Mouse (Mus musculus): ENCODE results near the gene Tarbp1.

- TF ChIP-seq CTCF (IDR thresholded peaks at IDR 0.05; ENCODE audit: low read depth): no peak
- TF ChIP-seq EP300 (IDR thresholded peaks at IDR 0.05; ENCODE audit: low read depth): no peak
These were observed 87.3 kb downstream of the Tarbp1 start for GRCm38 (mm10) chr8:126387566-126387965.

Measured in heart, postnatal 0 days (tissue).